Mouse (Mus musculus): ENCODE measurements at regions not wholly inside any gene's neighbourhood (a gene's known extent, or its start where the extent isn't known, plus 50 kb on each side); places are given as distances from the start of the nearest gene placed in this dataset.

DNA sequence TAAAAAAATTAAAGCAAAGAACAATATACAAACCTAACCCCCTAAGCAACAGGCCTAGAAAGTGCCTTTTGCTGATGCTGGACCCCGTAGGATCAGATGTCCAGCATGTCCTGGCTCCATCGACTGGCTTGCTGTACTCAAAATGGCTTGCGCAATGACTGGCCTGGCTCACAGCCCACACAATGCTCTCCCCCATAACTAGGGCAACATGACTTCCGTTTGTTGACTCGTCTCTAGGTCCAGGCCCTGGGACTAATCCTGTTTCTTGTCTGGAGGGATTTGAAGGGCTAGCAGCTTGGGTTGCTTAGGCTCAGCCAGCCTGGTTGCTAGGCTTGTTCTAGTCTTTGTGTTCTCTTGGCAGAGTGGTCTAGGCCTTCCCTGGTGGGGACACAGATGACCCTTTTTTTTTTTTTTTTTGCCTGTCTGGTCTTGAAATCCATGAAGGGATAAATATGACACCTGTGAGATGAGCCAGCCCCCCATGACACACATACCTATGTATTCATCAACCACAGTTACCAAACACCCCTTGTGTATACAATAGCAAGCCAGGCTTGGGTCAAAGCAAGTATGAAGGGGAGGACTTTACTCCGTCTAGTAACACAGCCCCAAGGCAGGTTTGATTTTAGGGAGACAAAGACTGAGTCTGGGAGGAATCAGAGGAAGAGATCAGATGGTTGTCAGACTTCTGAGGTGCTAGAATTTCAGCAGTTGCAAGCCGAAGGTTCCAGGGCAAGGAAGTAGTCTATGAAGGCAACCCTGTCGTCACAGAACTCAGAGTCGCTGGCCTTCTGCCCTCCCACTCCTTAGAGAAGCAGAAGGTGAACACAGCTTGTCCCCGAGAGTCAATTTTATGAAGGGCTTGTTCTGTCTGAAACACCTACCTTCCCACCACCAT lies 120.0 kb upstream of the Hes1 start:
- intact Hi-C loops (cut with DNase I), result no loop called here
- DNase-seq, result peak; percentile 72

DNA sequence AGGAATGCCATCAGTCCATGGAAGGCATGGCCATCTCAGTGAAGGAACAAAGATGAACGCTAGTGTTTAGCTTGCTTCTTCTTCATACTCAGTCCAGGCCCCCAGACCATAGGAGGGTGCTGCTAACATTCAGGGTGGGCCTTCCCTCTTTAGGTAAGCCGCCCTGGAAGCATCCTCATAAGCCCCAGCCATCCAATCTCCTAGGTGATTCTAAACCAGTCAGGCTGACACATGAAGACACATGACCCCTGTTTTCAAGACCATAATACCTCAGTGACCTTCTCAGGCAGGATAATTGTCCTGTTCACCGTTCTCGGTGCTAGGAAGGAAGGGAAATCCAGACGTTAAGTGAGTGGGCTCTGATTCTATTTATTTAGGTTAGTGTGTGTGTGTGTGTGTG lies 119.2 kb upstream of the Hes1 start:
- intact Hi-C loops (cut with DNase I), result no loop called here

DNA sequence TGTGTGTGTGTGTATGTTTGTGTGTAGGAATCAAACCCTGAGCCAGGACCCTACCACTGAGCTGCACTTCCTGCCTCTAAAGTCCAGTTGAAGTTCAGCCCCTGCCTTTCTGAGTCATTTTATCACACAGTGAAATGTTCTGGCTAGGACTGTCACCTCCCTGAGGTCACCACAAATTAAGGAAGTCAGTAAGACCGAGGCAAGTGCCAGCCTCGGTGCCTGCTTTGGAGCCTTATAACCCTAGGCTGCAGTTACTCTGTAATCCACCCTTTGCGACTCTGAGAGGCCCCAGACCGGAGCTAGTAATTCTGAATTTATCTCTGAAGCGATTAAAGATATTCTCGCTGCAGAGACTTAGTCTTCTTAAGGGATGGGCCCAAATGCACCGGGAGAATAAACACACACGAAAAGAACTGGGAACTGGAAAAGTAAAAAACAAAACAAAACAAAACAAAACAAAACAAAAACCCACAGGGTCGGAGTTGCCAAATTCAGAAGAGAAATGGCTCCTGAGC lies 118.8 kb upstream of the Hes1 start:
- DNase-seq, result no peak
- intact Hi-C loops (cut with DNase I), result no loop called here

More for the DNA sequence above, 119.2 kb upstream of the Hes1 start:
- no peak for DNase-seq

DNA sequence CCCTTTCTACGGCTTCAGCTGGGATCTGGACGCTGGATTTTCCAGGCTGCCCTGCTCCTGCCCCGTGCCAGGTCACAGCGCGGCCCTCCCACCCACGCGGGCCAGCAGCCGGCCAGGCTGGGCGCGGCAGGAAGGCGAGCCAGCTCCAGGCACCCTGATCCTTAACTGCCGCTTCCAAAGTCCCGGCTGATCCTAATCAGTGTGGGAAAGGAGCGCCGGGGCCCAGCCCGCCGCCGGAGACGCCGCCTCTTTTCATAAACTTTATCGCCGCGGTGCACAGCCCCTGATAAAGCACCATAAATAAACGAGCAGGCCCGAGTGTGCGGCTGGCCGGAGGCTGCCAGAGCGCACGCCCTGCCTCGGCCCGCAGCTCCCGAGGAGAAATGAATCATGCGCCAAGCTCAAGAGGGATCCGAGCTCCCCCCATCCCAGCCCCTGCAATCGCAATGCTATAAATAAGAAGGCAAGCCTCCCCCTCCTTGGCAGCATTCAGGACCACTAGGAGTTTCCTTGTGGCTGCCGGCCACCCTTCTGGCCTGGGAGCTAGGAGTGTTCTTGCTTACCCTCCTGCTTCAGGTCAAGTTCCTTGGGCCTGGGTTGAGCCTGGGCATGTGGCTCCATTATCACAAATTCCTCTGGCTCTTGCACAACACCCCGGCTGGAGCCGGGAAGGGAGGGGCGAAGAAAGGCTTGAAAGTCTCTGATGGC lies 118.1 kb upstream of the Hes1 start:
- DNase-seq, result peak; percentile 59
- intact Hi-C loops (cut with DNase I), result no loop called here

DNA sequence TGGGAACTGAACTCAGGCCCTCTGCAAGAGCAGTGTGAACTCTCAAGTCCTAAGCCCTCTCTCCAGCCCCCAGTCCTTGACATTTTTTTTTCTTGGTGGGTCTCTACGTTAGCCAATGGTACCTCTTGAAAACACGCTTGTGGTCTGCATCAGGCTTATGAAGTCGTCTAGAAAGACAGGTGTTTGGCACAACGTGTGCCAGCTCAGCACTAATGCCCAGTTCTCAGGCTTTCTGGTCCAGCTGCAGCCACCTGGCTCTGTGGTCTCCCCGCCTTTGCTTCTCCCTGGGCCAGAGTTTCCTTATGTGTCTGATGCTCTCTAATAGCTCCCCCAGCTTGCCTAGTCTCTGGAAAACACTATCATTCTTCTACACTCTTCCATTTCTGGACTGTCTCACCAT lies 117.2 kb upstream of the Hes1 start:
- intact Hi-C loops (cut with DNase I), result no loop called here
- DNase-seq, result no peak

DNA sequence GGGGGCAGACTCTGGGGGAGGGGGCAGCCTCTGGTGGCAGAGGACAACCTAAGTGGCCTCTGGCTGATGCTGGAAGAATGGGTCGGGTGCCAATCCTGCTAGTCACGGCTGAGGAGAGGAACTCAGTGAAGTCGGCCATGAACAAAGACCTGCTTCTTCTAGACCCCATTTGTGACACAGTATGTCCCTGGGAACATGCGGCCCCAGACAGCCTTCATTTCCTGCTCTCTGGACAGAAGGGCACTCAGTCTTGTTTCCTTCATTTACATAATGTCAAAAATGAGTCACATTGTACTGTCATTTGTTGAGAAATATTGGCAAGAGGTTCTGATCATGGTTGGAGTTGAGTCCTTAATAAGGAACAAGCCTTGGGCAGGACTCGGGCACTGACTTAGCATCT lies 116.5 kb upstream of the Hes1 start:
- peak; percentile 52 for DNase-seq
- intact Hi-C loops (cut with DNase I), result no loop called here

DNA sequence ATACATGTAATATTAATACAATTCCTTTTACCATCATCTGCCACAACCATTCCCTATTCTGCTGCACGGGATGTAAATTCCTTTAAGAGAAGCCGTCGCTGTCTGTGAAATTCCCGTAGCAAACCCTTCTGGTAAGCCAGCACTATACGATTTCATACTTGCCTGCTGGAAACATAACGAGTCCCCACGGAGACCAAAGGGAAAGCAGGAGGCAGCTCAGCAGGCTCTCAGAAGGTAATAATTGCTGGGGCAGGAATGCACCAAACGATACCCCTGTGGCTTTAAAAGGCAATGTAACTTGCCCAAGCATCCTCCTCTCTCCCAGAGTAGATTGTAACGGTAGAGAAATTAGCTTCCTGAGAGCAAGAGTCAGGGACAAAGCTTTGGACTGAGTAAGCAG lies 114.0 kb upstream of the Hes1 start:
- intact Hi-C loops (cut with DNase I), result loop anchor here (10.0 kb wide), 1 partner anchor 115 kb away; the partner anchor contains the start of gene Hes1

DNA sequence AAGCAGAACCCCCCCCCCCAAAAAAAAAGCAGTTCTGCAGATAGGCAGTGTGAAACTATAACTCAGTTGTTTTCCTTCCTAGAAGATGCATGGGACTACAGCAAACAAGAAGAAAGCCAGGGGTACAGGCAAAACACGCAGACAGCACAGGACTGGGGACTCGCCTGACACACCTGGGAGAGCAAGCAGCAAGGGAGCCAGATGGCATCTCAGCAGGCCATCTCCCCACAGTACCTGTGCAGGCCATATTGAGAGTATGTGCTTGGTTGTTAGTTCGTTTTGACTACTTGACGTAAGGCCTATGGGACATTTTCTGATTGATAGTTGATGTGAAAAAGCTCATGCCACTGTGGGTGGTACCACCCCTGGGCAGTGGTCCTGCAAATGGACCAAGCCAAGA lies 113.4 kb upstream of the Hes1 start:
- no peak for DNase-seq
- intact Hi-C loops (cut with DNase I), result loop anchor here (10.0 kb wide), 1 partner anchor 114 kb away; the partner anchor contains the start of gene Hes1

More for the DNA sequence above, 114.0 kb upstream of the Hes1 start:
- no peak for DNase-seq

DNA sequence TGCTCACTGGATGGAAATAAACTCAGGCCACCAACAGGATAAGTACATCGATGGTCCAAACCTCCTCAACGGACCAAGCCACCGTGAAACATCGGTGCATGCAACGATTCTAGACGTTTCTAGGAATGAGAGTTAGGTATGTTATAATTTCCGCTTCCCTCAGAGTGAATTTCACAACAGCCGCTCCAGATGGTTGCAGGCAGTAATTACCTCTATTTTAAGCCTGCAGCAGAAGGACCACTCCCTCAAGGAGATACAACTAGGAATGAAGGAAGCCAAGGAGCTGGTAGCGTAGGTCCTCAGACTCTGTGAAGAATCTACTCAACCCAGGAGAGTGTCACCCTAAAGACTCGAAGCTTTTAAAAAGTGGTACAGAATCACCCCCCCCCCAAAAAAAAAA lies 109.5 kb upstream of the Hes1 start:
- intact Hi-C loops (cut with DNase I), result loop anchor here (10.0 kb wide), 1 partner anchor 110 kb away; the partner anchor contains the start of gene Hes1
- no peak for DNase-seq

DNA sequence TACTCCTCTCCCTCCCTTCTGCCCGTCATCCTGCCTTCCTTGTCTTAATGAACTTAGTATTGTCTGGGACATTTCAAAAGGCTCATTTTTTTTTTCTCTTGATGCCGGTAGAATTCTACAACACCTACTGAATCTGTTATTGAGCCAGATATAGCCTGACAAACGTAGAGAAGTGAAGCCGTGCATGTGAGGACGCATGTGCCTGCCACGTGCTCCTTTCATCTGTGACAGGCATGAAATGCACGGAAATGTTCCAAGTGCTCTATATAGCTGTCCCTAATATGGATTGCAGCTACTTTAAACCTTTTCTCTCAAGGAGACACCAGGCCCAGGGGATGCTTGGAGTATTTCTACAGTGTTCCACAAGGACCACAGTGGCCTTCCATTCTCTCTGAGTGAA lies 107.3 kb upstream of the Hes1 start:
- intact Hi-C loops (cut with DNase I), result loop anchor here (10.0 kb wide), 1 partner anchor 108 kb away; the partner anchor contains the start of gene Hes1
- DNase-seq, result no peak

DNA sequence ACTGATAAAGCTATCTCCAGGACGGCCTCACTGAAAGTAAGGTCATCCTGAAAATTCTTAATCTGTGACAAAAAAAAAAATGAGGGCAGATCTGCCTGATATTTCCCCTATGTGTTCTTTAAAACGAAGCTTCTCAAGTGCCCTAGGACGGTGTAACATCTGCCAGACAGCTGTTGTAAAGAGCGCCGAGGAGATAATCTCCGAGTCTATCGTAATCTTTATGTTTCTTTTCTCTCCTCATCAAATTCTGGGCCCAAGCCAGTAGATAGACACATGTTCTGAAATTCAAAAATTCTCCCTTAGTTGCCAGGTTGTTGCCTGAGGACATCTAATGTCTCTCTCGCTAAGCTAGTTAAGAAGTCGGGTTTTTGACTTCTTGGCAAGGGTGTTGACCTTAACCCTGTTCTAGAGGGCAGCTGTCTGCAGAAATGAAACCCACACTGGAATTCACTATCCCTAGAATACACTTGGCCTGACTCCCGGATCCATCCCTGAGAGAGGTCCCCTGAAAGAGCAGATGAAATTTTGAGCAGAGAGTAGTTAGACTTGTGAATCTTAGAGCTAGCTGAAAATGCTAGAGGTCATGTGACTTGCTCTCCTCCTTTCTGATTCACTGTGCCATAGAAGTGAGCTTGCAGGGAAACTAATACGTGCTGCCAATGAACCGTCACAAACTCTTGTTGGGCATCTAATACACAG lies 104.1 kb upstream of the Hes1 start:
- DNase-seq, result no peak
- intact Hi-C loops (cut with DNase I), result loop anchor here (10.0 kb wide), 1 partner anchor 105 kb away; the partner anchor contains the start of gene Hes1

DNA sequence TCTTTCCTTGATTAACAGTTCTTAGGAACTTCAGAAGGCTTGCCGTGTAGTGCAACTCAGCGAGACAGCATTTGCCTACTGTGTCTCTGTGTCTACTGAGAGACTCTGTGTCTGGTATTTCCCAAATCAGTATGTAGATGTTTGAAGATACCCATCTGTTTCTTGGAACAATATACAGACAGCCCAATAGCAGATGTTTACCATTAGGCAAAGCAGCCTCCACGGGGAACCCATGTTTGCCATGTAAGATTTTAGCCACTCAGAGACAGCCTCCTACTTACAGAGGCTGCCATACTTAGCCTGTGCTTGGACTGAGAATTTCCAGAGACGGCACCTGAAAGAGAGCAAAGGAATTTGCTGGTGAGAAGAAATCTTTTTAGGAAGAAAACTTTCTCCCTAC lies 100.9 kb upstream of the Hes1 start:
- no peak for DNase-seq
- intact Hi-C loops (cut with DNase I), result no loop called here

DNA sequence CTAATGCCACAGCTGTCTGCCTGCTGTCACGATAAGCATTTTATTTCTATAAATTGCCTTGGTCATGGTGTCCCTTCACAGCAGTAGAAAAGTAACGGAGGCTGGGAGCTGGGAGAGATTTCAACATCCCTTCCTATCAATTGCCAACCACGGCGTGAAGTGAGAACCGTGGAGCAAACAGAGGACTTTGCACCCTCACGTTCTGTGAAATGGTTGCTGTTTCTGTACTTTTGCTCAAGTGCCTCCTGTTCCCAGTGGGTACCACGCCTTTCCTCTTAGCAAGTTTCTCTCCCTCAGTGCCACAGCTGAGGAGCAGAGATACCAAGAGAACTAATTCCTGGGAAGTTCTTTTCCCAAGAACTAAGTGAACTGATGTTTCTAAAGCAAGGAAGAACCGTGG lies 99.6 kb upstream of the Hes1 start:
- no peak for DNase-seq
- intact Hi-C loops (cut with DNase I), result no loop called here

DNA sequence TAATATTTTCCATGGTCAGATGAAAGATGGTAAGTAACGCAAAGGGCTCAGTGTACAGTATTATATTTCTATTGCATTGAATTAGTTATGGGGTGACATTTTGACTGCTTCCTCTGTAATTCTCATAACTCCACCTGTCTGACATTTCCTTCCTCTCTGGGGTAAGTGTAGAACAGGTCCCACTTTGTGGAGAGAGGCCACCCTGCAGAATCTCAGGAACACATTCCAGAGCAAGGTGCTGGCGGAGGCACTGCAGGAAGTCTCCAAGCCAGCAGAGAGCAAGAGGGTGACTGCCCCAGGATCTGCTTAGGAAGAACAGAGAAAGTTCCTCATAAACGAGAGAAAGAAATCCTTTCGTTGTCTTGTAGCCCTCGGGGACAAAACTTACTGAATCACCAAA lies 95.4 kb upstream of the Hes1 start:
- DNase-seq, result no peak
- intact Hi-C loops (cut with DNase I), result no loop called here

DNA sequence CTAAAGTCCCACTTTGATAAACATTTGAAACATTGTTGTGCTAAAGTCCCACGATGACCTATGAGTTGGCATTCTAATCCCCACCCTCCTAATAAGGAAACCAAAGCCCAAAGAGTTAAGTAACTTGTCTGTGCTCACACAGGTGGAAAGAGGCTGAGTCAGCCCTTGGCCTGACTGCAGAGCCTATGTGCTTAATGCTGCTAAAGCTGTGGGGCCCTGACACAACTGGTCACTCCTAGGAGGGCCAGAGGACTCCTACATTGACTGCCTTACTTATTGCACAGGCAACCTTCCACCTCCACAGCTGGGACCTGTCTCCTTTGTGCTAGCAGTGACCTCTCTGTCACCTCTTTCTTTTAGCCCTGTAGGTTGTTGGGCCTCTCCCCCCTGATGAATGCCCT lies 91.4 kb upstream of the Hes1 start:
- intact Hi-C loops (cut with DNase I), result no loop called here
- DNase-seq, result no peak

DNA sequence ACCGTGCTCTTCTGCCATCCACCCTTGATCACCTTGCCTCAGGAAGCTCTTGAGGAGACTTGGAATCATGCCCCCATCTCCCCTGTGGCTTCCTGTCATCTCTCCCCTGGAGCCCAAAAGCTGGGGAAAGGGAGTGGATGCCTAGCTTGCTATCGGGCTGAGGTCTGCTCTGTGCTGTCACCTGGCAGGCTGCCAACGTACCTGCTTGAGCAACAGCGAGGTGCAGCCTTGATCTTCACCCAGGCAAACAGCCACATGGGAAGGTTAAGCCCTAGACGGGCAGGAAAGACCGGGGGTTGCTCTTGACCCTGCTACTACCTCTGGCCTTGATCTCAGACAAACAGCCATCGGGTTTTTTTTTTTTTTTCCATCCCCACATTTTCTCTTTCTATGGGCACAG lies 90.9 kb upstream of the Hes1 start:
- intact Hi-C loops (cut with DNase I), result no loop called here
- peak; percentile 30 for DNase-seq

DNA sequence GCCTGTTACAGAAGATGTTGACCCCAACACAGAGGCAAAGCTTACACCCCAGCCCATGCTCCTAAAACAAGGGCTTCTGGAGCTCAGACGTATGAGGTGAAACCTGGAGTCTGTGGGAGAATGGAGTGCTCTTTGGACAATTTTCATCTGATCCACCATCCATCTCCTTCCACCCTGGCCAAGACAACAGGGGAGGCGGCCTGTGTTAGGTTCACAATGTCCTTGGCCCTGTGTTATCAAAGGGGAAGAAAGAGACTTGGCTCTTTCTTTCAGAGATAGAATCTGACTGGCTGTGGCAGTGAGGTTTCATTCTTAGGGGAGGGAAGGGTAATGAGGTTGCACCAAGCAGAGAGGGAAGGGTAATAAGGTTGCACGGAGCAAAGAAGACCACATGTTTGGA lies 88.4 kb upstream of the Hes1 start:
- intact Hi-C loops (cut with DNase I), result no loop called here
- no peak for DNase-seq

DNA sequence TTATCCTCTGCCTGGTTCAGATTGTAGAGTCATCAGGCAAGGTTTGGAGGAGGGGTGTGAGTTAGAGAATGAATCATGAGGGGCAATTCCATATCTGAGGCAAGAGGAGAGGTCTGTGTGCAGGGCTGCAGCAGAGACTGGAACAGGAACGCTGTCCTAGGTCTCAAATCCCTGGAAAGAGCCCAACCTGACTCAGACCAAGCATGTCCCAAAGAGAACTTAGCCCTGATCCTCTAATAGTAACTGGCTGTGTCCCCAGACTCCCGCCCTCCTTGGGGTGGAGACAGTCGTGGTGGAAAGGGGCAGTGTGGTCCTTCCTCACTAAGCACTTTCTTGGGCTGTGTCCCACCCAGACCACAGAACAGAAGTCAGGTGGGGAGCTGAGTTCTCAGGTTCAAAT lies 87.2 kb upstream of the Hes1 start:
- intact Hi-C loops (cut with DNase I), result no loop called here
- DNase-seq, result no peak

DNA sequence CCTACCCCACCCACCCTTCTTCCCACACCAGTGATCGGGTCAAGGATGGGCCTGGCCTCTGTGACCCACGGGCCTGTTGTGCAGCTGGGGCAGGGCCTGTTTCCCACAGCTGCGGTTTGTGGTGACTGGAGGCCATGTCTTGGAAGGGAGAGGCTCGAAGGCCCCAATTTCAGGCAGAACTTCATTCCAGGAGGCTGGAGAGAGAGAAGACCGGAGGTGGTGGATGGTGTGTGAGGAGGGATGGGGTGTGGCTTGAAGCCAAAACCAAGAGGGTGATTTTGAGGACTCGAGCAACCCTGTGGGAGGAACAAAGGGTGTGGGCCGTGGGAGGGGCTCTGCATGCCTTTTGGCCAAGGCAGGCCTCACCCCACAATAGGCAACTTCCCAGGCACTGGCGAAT lies 86.5 kb upstream of the Hes1 start:
- DNase-seq, result no peak
- intact Hi-C loops (cut with DNase I), result no loop called here

DNA sequence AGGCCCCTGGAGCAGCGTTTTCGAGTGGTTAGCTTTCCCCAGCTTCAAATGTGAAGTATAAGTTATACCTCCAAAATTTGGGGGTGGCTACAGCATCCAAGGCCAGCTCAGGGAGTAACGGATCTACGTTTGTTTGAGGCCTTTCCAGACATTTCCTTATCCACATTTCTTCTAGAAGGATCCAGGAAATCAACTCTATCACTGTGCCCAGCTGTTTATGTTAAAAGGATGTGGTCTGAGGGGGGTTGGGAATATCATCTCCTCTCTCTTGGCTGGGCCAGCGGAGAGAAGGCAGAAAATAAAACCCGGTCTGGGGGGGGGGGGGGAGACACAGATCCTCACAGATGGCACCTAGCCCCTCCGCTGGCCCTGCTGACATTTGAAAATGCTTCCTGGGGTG lies 85.1 kb upstream of the Hes1 start:
- intact Hi-C loops (cut with DNase I), result no loop called here

DNA sequence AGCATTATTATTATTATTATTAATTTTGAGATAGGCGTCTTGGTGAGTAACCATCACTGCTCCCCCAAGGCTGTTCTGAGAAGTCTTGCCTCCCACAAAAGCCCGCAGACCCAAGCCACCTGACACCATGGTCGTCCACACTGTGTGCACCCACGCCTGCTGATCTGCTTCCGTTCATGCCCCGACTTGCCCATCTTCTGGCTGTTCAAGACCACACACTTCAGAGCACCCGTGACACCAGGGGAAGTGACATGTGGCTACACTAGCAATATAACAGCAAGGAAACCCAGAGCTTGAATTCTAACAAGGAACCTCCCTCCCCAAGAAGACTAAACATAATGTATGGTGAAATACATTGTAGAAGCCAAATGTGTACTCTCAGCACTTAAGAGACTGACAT lies 82.6 kb upstream of the Hes1 start:
- no peak for DNase-seq
- intact Hi-C loops (cut with DNase I), result no loop called here

More for the DNA sequence above, 85.1 kb upstream of the Hes1 start:
- no peak for DNase-seq

Data from left cerebral cortex, postnatal 4 days (tissue).